8 mouse cellular contexts compared by ENCODE assay signal in the genomic region with DNA sequence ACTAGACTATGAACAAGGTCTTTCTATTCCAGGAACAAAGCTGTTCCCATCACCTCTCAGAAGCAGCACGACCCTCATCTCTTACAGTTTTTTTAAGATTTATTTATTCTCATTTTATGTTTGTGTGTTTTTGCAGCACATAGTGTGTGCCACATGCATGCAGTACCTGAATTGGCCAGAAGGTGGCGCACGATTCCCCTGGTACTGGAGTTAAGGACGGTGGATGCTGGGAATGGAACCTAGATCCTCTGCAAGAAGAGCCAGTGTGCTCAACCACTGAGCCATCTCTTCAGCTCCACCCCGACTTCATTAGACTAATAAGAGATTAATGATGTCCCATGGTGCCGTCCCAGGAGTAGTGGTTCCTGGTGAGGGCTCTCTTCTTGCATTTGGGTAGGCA. TPM values are rescaled to one million over a fixed set of nuclear protein-coding genes. Genes with fewer than 3 reads are reported as not detected.
DNase-seq lines count a peak whose midpoint lies in the region; ATAC-seq and TF ChIP-seq lines count a peak whose summit lies in the region.

No protein-coding gene starts in this region.

- peak; percentile 73 for TF ChIP-seq CTCF in midbrain, postnatal 0 days (IDR thresholded peaks at IDR 0.05)

- H3K36me3 ChIP-seq in forebrain, embryonic 10.5 days (replicated peaks): no peaks in the 10 kb centered on the region
- H3K36me3 ChIP-seq in forebrain, embryonic 14.5 days (ENCODE audit: control insufficient read depth, insufficient read depth, low read length): no peaks in the 10 kb centered on the region
- H3K36me3 ChIP-seq in midbrain, postnatal 0 days (ENCODE audit: insufficient read depth, low read length): no peaks in the 10 kb centered on the region
- H3K36me3 ChIP-seq in midbrain, embryonic 13.5 days: no peaks in the 10 kb centered on the region

- no peak overlapping the region for H3K4me3 ChIP-seq in forebrain, embryonic 10.5 days
- H3K4me3 ChIP-seq in forebrain, embryonic 14.5 days (ENCODE audit: low read depth, low read length): no peak overlapping the region
- H3K4me3 ChIP-seq in midbrain, postnatal 0 days (ENCODE audit: low read depth, low read length): no peak overlapping the region
- no peak overlapping the region for H3K4me3 ChIP-seq in midbrain, embryonic 13.5 days (replicated peaks)

- WGBS in forebrain, embryonic 10.5 days: 36% methylated on average over 6 of the region's 6 CpGs
- 37% methylated on average over 6 of the region's 6 CpGs for WGBS in forebrain, embryonic 14.5 days
- 41% methylated on average over 6 of the region's 6 CpGs for WGBS in midbrain, postnatal 0 days
- WGBS in midbrain, embryonic 13.5 days: 37% methylated on average over 6 of the region's 6 CpGs
- WGBS in large intestine, adult 2 months: 45% methylated on average over 6 of the region's 6 CpGs

- no peak overlapping the region for H3K27ac ChIP-seq in forebrain, embryonic 10.5 days
- H3K27ac ChIP-seq in forebrain, embryonic 14.5 days (ENCODE audit: low read depth, low read length): no peak overlapping the region
- H3K27ac ChIP-seq in midbrain, postnatal 0 days (ENCODE audit: low read depth, low read length): no peak overlapping the region
- no peak overlapping the region for H3K27ac ChIP-seq in midbrain, embryonic 13.5 days

- no peak for ATAC-seq in forebrain, embryonic 14.5 days
- ATAC-seq in midbrain, postnatal 0 days (ENCODE audit: low FRiP score): no peak
- ATAC-seq in midbrain, embryonic 13.5 days: no peak
- no peak for ATAC-seq in frontal cortex, adult (ENCODE audit: low TSS enrichment)

- no peaks in the 10 kb centered on the region for H3K27me3 ChIP-seq in forebrain, embryonic 10.5 days (ENCODE audit: poor library complexity, severe bottlenecking)
- no peaks in the 10 kb centered on the region for H3K27me3 ChIP-seq in forebrain, embryonic 14.5 days (replicated peaks; ENCODE audit: control insufficient read depth, insufficient read depth, low read length)
- no peaks in the 10 kb centered on the region for H3K27me3 ChIP-seq in midbrain, postnatal 0 days (ENCODE audit: insufficient read depth, low read length)
- H3K27me3 ChIP-seq in midbrain, embryonic 13.5 days: no peaks in the 10 kb centered on the region

- no peaks in the 10 kb centered on the region for H3K9me3 ChIP-seq in forebrain, embryonic 10.5 days
- H3K9me3 ChIP-seq in forebrain, embryonic 14.5 days (replicated peaks; ENCODE audit: control insufficient read depth, low read length): no peaks in the 10 kb centered on the region
- H3K9me3 ChIP-seq in midbrain, postnatal 0 days (ENCODE audit: low read length): no peaks in the 10 kb centered on the region
- no peaks in the 10 kb centered on the region for H3K9me3 ChIP-seq in midbrain, embryonic 13.5 days

- H3K9ac ChIP-seq in forebrain, embryonic 14.5 days (ENCODE audit: low read length): no peak overlapping the region
- H3K9ac ChIP-seq in midbrain, postnatal 0 days (replicated peaks; ENCODE audit: low read length, poor library complexity, severe bottlenecking): no peak overlapping the region
- no peak overlapping the region for H3K9ac ChIP-seq in midbrain, embryonic 13.5 days (replicated peaks)

- no peak overlapping the region for H3K4me2 ChIP-seq in forebrain, embryonic 14.5 days (ENCODE audit: low read length)
- no peak overlapping the region for H3K4me2 ChIP-seq in midbrain, postnatal 0 days (ENCODE audit: low read depth, low read length, poor library complexity, severe bottlenecking)
- H3K4me2 ChIP-seq in midbrain, embryonic 13.5 days (replicated peaks): no peak overlapping the region

- no peaks in the 10 kb centered on the region; the same call in 1 of the 2 replicates for H3K4me1 ChIP-seq in forebrain, embryonic 10.5 days
- H3K4me1 ChIP-seq in forebrain, embryonic 14.5 days (ENCODE audit: control insufficient read depth, insufficient read depth, low read length): no peaks in the 10 kb centered on the region
- H3K4me1 ChIP-seq in midbrain, postnatal 0 days (ENCODE audit: insufficient read depth, low read length): no peaks in the 10 kb centered on the region
- H3K4me1 ChIP-seq in midbrain, embryonic 13.5 days (replicated peaks): no peaks in the 10 kb centered on the region

- peak; percentile 30 for DNase-seq in forebrain, embryonic 10.5 days (ENCODE audit: extremely low spot score, low spot score)
- no peak for DNase-seq in forebrain, embryonic 14.5 days (ENCODE audit: low spot score)
- no peak for DNase-seq in midbrain, postnatal 0 days (ENCODE audit: low spot score)
- peak; percentile 23 for DNase-seq in c-Kit-positive CD71-positive TER-119-negative erythroid progenitor cells, embryonic 14.5 days (ENCODE audit: low read depth)
- peak; percentile 10 for DNase-seq in large intestine, adult 2 months (ENCODE audit: low read depth, low spot score)
- DNase-seq in spleen, postnatal 36 days (ENCODE audit: low spot score in 2 of 2): peak; percentile 4 to 7

RNA-seq across cellular contexts. Expression of a gene that starts 29.2 kb away (rescaled TPM):
- 1.9 and 2.2 TPM in 2 replicates for polyA plus RNA-seq in forebrain, embryonic 10.5 days (2016; fragmentation: Nextera tagmentation; extraction: Ambion mirVana)
- 0.75 and 1.0 TPM in 2 replicates for polyA plus RNA-seq in forebrain, embryonic 14.5 days (2014; fragmentation: Nextera tagmentation; extraction: Ambion mirVana)
- total RNA-seq in midbrain, postnatal 0 days (2014; rRNA removed): 4.8 and 5.5 TPM in 2 replicates
- polyA plus RNA-seq in midbrain, postnatal 0 days (2015; fragmentation: Nextera tagmentation; extraction: Ambion mirVana): 0.89 and 0.98 TPM in 2 replicates
- 1.5 and 1.6 TPM in 2 replicates for polyA plus RNA-seq in midbrain, embryonic 13.5 days (2015; fragmentation: Nextera tagmentation; extraction: Ambion mirVana)
- 1.9 and 4.1 TPM in 2 replicates for polyA plus RNA-seq in large intestine, adult 2 months (2012; rRNA removed)

Comparison
In these comparisons a context has a peak if more than half of its experiments do, and no peak if none do; other contexts are left out.
1. DNase-seq: peak in forebrain, embryonic 10.5 days (single experiment), c-Kit-positive CD71-positive TER-119-negative erythroid progenitor cells, embryonic 14.5 days (single experiment), large intestine, adult 2 months (single experiment) and spleen, postnatal 36 days (2 of 2); none in forebrain, embryonic 14.5 days (single experiment) and midbrain, postnatal 0 days (single experiment).